Mouse (Mus musculus): ENCODE results near the gene Sfmbt1.

Sfmbt1 gene

DNA sequence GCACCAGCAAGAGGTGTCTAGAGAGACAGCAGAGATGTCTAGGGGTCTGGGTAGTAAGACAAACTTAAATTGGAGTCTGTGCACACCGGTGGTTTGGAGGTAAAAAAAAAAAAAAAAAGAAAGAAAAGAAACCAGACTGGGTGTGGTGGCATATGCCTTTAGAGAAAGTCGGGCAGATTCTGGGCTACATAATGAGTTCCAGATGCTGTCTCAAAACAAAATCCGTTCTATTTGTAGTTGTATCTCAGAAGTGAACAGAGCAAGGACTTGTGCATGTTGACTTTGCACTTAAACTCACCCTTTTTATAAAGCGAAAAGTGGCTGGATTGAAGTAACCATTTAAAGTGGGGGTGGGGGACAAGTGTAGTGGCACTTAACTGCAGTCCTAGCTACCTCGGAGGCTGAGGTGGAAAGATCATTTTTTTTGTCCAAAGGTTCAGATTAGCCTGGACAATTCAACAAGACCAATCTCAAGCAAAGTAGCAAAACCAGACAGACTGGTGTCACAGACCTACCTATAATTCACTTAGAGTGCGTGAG lies 109.9 kb downstream of the Sfmbt1 start:
- intact Hi-C loops (cut with DNase I) = no loop called here

DNA sequence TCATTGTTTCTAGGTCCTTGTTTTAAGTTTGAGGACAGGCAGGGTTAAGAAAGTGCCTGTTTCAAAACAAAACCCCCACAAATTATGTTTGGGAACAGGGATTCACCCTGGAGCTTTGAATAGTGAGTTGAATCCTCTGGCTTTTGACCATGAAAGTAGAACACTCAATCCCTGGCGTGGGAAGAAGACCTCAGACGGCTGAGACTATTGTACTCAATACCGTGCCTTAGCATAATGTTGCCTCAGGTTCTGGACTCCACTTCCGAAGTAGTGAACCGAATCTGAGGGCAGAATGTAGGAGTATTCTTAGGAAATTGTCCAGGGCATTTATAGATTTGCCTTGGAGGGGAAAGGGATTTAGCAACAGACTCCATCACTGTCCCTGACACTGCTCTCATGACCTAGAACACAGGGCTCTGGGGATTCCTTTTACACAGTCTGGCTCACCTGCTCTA lies 110.4 kb downstream of the Sfmbt1 start:
- intact Hi-C loops (cut with DNase I) = no loop called here

DNA sequence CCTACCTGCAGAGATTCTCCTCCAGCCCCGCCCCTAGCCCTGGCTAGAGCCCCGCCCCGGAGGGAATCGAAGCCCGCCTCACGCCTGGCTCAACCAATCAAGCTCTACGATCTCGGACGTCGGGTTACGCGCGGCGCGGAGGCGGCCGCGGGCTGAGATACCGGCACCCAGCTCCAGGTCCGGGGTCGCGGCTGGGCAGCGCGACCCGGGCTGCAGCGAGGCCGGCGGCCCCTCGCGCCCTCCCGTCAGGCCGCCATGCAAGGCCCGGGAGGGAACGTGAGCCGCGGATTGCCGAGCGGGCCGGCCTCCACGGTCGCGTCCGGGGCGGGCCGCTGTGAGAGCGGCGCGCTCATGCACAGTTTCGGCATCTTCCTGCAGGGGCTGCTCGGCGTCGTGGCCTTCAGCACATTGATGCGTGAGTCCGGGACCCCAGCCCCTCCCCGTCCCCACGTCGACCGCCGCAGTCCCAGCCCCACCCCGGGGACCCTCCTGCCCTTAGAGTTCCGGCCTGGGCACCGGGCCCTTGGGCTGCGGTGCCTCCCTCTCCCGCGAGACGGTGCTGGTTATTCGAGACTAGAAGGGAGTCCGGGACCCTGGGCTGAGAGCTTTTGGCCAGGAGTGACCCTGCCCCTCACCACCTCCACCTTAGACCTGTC lies 111.0 kb downstream of the Sfmbt1 start, which contains the start of gene Tmem110:
Gene Tmem110, plus strand, starts transcription at position 115 of the 656 bp plus-strand sequence.
- intact Hi-C loops (cut with DNase I) = no loop called here

DNA sequence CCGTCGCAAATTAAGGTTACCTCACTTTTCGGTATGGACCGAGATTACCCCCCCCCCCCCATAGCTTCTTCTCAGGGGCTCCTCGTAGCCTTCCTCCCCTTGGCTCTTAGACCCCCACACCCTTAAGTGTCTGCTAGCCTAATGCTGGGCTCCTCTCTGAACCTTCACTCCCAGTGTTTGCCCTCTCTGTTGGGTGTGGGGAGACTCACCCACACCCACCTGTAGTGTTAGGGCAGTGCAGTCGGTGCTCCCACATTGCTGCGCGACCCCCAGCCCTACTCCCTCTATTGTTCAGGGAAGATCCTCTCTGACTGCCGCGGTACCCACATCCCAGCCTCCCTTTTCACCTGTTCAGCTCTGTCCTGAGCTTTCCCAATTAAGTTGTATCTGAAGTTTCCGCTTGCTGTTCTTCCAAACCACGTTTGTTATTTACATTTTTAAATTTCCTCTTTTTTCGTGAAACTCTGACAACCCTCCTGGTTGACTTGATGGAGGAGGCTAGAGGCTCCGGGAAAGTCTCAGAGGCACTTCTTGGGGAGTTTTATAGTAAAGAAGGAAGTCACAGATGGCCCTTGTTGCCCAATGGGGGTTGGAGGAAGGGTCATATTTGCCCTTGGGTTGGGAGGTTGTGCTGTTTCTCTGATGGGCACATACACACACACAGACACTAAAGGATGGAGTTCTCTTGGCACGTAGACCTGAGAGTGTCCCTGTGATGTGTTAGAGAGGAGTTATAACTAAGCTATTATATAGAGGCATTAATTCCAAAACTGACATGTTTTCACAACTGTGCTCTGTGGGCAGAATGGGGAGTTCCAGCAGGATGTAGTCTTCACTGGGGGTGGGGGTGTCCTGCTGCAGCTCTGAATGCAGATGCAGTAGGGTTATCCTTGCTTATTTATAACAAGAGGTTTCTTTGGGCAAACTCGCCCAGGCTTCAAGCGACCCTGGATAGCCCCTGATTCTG lies 111.8 kb downstream of the Sfmbt1 start:
- intact Hi-C loops (cut with DNase I) = no loop called here

DNA sequence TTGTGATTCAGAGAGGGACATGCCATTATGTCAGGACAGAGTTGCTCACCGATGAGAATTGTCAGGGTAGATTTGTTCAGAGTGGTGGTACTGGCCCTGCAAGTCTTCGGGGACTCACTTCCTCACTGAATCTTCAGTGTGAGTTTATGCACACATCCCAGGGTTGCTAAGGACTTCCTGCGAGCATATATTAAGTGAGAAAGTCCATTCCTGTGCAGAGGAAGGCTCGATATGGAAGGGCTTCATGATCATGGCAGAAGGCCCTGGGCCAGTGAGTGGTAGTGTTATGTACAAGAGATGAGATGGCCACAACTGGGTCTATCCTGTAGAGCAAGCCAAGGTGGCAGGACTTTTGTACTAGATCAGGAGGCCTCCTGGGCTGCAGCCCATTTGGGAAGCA lies 112.8 kb downstream of the Sfmbt1 start:
- intact Hi-C loops (cut with DNase I) = no loop called here

DNA sequence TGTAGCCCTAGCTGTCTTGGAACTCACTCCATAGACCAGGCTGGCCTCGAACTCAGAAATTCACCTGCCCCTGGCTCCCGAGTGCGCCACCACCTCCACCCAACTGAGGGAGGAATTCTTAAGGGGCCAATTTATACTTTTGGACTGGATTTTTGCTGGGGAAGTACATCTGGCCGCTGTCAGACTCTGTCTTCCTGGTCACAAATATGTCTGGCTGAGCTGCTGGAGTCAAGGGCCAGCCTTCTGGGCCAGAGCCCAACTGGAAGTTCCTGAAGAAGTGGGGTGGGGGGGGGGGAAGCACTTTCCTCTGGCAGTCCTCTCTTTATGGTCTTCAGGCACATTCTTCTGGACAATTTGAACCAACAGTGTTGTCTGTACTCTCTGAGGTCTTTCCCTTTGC lies 113.4 kb downstream of the Sfmbt1 start:
- intact Hi-C loops (cut with DNase I) = no loop called here

DNA sequence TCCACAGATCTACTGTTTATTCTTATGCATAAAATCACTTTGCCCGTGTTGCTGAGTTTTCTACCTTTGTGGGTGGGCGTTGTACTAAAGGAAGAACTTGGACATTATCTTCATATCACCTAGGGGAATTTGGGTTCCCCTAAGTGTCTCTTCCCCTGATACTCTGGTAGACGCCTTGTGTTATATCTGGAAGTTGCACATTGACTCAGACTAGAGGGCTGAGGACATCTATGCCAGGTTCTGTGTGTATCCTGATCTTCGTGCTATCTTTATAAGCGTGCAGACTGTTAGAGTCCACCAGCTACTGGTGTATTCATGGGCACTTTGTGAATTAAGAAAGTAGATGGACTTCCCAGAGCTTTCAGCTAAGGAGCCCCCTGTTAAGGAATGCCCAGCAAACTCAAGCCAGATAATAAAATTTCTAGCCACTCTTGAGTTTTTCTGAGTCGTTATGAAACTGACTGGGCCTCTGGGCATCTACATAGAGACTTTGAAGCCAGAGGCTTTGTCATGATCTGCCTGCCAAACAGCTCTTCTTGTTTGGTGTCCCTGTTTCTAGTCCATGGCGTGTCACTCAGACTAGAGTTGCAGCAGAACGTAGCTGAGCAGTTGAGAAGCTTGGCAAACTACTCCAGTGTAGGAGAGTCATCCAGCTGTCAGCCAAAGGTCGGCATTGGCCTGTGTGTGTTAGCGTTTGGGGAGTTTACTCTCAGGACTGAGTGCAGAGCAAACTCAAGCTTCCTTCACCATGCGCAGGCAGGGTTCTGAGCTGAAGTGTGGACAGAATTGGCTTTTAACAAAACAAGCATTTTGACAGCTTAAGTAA lies 114.2 kb downstream of the Sfmbt1 start:
- intact Hi-C loops (cut with DNase I) = no loop called here

DNA sequence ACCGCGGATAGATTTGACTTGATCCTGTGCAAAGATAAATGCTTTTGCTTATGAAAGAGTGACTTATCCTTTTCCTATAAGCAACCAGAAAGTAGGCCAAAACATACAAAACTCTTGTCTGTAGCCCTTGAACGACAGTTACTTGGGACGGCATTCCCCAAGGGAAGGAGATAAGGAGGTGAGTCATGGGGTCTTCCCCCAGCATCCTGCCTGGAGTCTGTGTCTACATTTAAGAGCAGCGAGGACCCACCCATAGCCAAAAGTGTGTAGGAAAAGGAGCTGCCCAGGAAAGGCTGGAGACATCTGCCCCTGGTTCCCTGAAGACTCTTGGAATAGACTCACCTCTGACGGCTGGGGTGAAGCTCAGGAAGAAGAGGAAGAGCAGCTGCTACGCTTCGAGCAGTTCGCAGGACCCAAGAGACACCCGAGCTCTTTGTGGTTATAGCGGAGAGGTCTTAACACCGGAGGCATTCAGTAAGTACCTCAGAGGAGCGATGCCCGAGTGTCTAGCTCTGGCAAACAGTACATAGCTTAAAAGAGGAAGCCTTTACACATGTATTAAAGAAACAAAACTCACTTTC lies 122.9 kb downstream of the Sfmbt1 start:
- intact Hi-C loops (cut with DNase I) = no loop called here

DNA sequence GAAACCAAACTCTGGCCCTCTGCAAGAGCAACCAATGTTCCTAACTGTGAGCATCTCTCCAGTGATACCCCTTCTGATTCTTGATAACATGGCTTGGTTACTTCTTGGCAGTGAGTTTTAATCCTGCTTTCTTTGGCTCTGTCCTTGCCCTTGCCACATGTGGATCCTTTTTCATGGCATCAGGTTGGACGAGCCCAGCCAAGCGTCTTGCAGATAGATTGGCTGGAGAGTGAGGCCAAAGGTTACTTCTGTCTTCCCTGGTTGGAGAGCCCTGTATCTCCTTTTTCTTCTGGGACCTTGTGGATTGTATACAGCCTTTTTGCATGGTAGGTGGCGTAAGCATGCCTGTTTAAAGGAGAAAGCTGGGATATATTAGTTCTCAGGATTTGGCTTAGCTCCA lies 129.1 kb downstream of the Sfmbt1 start:
- intact Hi-C loops (cut with DNase I) = no loop called here

DNA sequence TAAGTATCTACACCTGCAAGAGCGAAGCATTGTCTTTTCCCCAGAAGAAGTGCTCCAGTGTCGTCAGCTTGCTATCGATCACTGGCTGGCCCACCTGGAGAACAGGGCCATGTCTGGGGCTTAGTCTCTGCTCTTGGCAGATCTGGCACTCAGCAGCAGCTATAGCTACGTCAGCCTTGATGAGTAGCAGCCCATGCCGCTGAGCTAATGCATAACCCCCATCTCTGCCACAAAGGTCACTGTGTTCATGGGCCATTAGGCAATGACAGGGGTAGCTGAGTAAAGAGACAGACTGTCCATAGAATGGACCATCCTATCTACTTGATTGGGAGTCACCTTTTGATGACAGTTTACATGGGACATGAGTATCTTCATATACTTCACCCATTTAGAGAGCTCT lies 135.9 kb downstream of the Sfmbt1 start:
- intact Hi-C loops (cut with DNase I) = no loop called here

DNA sequence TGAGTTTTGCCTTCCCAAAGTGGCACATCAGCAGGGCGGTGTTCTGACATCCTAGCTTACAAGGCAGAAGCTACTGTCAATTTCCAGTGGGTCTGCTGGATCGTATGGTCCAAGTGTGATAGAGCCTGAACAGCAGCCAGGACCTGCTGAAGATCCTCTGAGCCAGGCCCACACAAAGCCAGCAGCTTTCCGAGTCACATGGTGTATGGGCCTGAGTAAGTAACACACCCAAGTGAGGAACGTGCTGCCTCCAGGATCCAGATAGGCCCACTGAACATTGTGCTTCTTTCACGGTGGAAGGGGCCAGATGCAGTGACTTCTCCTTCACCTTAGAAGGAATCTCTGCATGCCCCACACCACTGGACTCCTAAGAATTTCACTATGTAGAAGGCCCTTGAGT lies 137.7 kb downstream of the Sfmbt1 start:
- intact Hi-C loops (cut with DNase I) = no loop called here

DNA sequence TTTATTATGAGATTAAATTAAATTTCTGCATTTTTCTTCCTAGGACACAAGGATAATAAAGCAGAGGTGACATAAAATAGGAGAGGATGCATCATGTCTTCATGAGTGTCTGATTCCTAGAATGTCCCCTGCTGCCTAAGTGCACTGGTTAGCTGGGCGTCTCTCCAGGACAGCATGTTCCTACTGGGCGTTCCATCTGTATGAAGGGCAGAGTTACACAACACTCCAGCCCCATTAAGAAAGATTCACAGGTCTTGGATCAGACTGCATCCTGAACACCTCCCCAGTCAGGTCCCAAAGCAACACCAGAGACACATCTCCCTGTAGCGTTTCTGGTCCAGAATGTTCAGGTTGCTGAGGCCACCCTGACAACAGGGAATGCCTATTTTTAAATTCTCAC lies 140.7 kb downstream of the Sfmbt1 start:
- intact Hi-C loops (cut with DNase I) = no loop called here

DNA sequence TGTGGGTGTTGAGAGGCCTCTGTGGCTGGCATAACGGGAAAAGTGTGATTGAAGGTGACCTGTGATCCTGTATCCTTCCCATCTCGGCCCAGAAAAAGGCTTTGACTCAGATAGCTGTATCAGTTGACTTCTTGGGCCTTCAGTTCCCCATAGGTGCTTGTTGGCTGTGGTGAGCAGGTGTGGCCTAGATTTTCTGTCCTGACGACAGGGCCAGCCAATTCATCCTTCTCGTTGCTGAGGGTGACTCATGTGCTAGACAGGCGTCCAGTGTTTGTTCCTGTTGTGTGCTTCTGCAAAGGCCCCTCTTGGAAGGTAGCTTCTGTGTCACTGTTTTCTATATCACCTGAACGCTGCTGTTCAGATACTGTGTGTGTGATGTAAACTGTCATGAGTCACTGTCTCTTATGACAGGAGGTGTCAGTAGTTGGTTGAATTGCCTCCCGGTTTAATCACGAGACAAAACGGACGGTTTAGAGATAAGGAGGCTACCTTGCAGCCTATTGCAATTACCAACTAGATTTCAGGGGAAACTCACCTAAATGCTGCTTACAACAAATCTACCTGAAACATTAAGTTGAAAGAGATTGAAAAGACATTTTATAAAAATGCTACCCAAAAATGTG lies 142.3 kb downstream of the Sfmbt1 start:
- intact Hi-C loops (cut with DNase I) = no loop called here

DNA sequence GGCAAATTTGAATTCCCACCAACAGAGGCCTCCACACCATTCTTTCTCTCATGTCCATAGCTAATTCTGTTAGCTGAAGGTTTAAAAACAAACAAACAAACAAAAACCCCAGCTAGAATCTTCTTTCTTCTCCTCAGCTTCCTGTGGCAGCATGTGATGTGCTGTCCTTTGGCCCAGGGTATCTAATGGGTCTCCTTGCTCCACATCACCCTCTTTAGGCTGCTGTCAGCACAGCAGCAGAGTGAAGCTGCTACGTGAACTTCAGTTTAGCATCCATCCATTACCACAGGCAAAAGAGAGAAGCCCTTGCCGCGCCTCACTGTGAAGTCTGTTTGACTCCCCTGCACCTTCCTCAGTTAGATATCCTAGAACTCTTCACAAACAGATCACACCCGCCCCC lies 143.3 kb downstream of the Sfmbt1 start:
- intact Hi-C loops (cut with DNase I) = no loop called here

DNA sequence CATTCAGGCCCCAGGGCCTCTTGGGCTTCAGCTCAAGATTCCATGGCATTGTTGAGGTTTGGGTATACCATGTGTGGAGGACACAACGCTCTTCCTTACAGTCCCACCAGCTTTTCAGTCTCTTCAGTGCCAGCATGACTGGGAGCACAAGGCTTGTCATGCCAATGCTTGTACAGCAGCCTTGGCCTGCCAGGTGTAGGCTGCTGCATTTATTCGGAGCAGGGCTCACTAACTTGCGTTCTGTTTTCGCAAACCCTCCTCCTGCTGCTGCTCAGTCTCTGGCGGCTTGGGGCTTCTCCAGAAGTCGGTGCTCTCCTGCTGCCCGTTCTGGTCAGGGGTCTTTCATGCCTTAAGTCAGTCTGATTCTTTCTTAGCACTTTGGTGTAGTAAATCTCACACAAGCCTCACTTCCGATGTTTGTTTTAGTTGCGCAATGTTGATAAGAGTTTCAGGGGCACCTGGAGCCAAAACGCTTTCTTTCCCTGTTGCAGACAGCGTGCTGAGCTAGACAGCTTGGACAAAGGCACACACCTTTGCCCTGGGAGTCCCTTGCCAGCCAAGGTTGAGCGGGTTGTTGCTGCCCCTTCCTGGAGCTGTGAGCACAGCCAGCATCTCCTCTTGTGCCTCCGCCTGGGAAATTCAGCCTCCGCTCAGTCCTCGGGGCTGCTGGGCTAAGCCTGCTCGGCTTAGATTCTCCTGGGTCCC lies 146.9 kb downstream of the Sfmbt1 start:
- intact Hi-C loops (cut with DNase I) = loop anchor here (10.0 kb wide), 1 partner anchor 167 kb away; no protein-coding TSS in a partner anchor

DNA sequence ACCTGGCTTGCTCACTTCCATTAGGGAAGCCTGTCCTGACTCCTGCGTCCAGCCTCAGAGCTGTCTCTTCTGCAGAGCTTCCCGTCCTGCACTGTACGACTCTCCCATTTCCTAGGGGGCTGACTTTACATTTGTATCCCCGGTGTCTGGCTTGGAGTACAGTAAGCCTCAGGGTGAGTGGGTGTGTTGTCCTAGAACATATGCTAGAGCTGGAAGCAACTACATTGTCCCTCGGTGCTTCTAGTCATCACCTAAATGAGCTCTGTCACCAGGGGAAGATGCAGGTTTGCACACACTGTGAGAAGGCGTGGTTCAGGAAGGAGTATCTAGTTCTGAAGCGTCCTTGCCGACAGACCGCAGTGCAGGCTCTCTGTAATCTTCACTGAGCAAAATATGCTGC lies 147.7 kb downstream of the Sfmbt1 start:
- intact Hi-C loops (cut with DNase I) = loop anchor here (10.0 kb wide), 1 partner anchor 168 kb away; no protein-coding TSS in a partner anchor

DNA sequence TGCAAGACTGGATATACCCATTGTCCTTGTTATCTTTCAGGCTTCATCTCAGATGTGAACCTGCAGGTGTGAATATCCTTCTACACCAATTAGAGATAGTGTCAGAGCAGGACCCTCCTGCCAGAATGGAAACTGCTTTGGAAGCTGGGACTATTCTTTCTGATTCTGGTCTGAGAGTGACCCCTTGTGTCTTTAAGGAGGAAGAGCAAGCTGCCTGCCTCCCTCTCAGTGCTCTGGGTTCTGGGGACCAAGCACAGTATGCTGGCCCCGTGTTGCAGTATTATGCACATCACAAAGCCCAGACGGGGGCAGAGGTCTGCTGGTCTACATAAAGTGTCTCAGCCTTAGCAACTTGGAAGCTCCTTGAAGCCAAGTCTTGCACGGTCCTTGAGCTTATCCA lies 150.7 kb downstream of the Sfmbt1 start:
- intact Hi-C loops (cut with DNase I) = loop anchor here (5.0 to 10.0 kb wide), 2 partner anchors 77 to 171 kb away; partner anchors contain the start of gene Itih1

DNA sequence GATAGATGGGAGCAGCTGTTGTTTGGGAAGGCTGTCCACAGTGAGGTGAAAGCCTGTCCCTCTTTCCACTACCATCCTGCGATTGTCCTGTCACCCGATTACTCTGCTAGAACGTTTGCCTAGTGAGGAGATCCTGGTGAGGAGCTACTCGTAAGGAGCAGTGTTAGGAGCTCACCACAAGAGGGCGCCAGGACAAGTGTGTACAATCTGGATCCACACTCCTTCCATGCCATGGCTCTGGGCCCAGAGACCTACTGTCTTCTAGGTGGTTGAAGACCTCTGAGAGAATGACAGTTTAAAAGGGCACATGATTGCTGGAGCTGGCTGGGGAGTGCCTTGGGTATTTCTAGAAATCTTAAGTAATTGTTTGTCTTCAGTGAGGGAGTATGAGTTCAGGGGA lies 152.4 kb downstream of the Sfmbt1 start:
- intact Hi-C loops (cut with DNase I) = loop anchor here (5.0 to 10.0 kb wide), 2 partner anchors 75 to 172 kb away; partner anchors contain the start of gene Itih1

DNA sequence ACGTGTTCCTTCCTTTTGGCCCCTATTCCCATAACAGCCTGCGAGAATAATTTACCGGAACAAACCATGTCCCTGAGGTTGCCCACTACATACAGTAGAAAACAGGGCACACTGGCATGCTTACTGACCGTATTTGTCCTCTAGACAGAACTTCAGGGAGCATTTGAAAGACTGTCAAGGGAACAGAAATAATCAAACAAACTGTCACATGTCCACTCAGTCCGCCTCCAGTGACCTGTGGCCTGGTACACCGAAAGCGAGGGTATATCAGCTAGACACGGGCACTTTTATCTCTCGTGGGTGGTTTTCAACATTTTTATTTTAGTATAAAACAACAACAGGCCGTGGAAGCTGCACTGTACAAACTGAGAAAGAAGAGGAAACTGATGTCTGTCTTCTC lies 154.2 kb downstream of the Sfmbt1 start:
- intact Hi-C loops (cut with DNase I) = loop anchor here (5.0 to 10.0 kb wide), 2 partner anchors 73 to 174 kb away; partner anchors contain the start of gene Itih1
